Mouse (Mus musculus): ENCODE data around the gene Helz. TPM values are rescaled to one million over a fixed set of nuclear protein-coding genes. Genes with fewer than 3 reads are reported as not detected.

Helz gene
- polyA plus RNA-seq, 1 experiment from 2014 or later, result 18.1 TPM

GRCm38 (mm10) chr11:107682694-107683355, 135.1 kb downstream of the Helz start:
- Histone ChIP-seq H3K4me2 (no peak overlapping the region), H3K9ac (ENCODE audit: low read depth, low read length) (no peak overlapping the region), H3K36me3 (ENCODE audit: control insufficient read depth, insufficient read depth, low read length) (peaks cover 5% of the 10 kb centered on the region), H3K27ac (ENCODE audit: low read depth, low read length) (no peak overlapping the region), H3K27me3 (ENCODE audit: control insufficient read depth, insufficient read depth, low read length) (no peaks in the 10 kb centered on the region), H3K4me1 (ENCODE audit: control insufficient read depth, insufficient read depth, low read length) (no peaks in the 10 kb centered on the region), H3K9me3 (replicated peaks; ENCODE audit: control insufficient read depth, low read length) (no peaks in the 10 kb centered on the region), H3K4me3 (ENCODE audit: low read depth, low read length) (no peak overlapping the region)
- WGBS (ENCODE audit: insufficient replicate concordance), result 85% methylated on average over 9 of the region's 9 CpGs
- ATAC-seq (replicated peaks; ENCODE audit: insufficient number of reproducible peaks, low FRiP score, low TSS enrichment), result no peak

DNA sequence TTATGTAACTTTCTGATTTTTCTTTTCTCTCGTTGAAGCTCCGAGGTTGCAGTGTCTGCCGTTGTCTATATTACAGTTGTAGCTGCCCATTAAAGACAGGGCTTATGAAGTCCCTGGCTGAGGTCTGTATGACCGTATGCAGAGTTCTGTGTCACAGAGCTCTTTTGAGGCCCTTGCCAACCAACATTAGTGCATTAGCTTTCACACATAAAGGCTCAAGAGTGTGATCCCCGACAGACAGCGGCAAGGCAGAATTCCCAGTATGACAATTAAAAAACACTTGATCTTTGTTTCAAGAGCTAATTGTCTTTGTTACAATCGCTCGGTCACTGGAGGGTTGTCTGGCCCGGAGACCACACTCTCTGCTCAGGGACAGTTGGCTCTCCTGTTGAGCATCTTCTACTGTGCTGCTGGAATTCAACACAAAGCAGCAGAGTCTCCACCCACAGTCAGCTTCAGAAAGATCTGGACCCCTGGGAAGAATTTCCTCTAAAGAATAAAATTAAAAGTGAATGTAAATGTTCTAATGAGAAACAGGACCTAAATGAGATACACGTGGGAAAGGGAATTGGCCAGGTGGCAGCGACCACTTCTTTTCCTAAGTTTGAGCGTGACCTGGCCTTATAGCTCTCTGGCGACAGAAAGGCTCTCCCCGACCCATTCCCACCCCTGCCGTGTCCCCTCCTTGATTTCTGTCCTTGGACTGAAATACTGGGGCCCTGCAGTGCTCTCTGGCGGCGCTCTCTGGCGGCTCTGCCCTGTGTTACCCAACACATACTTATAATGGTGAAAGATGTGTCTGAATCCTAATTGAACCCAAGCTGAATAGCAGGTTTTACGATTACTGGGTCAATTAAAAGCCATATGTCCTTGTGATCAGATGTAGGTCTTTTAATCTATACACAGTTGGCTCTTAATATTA, 136.1 kb downstream of the Helz start:
- 77% methylated on average over 19 of the region's 19 CpGs for WGBS (ENCODE audit: insufficient replicate concordance)
- peaks cover 9% of the 10 kb centered on the region for H3K36me3 ChIP-seq (ENCODE audit: control insufficient read depth, insufficient read depth, low read length)

DNA sequence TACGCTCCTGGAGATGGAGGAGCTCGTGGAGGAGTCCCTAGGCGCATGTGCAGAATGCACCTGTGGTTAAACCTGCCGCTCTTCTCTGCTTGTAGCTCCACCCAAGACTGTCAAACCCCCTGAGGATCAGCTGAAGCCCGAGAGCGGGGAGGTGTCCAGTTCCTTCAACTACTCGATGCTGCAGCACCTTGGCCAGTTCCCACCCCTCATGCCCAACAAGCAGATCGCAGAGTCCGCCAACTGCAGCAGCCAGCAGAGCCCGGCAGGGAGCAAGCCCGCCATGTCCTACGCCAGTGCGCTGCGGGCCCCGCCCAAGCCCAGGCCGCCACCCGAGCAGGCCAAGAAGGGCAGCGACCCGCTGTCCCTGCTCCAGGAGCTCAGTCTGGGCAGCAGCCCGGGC, 138.6 kb downstream of the Helz start:
- ATAC-seq (replicated peaks; ENCODE audit: insufficient number of reproducible peaks, low FRiP score, low TSS enrichment), result no peak
- no peak overlapping the region for H3K9ac ChIP-seq (ENCODE audit: low read depth, low read length)
- H3K4me3 ChIP-seq (ENCODE audit: low read depth, low read length), result no peak overlapping the region
- H3K4me2 ChIP-seq, result no peak overlapping the region
- H3K4me1 ChIP-seq (ENCODE audit: control insufficient read depth, insufficient read depth, low read length), result no peaks in the 10 kb centered on the region
- peaks cover 9% of the 10 kb centered on the region for H3K36me3 ChIP-seq (ENCODE audit: control insufficient read depth, insufficient read depth, low read length)
- no peak overlapping the region for H3K27ac ChIP-seq (ENCODE audit: low read depth, low read length)
- WGBS (ENCODE audit: insufficient replicate concordance), result 80% methylated on average over 20 of the region's 20 CpGs
- no peaks in the 10 kb centered on the region for H3K27me3 ChIP-seq (ENCODE audit: control insufficient read depth, insufficient read depth, low read length)
- no peaks in the 10 kb centered on the region for H3K9me3 ChIP-seq (replicated peaks; ENCODE audit: control insufficient read depth, low read length)

More for the DNA sequence above, 136.1 kb downstream of the Helz start:
- H3K4me1 ChIP-seq (ENCODE audit: control insufficient read depth, insufficient read depth, low read length), result no peaks in the 10 kb centered on the region
- no peak overlapping the region for H3K27ac ChIP-seq (ENCODE audit: low read depth, low read length)
- H3K4me2 ChIP-seq, result no peak overlapping the region
- H3K4me3 ChIP-seq (ENCODE audit: low read depth, low read length), result no peak overlapping the region
- no peaks in the 10 kb centered on the region for H3K9me3 ChIP-seq (replicated peaks; ENCODE audit: control insufficient read depth, low read length)
- H3K27me3 ChIP-seq (ENCODE audit: control insufficient read depth, insufficient read depth, low read length), result no peaks in the 10 kb centered on the region
- no peak overlapping the region for H3K9ac ChIP-seq (ENCODE audit: low read depth, low read length)
- ATAC-seq (replicated peaks; ENCODE audit: insufficient number of reproducible peaks, low FRiP score, low TSS enrichment), result no peak

DNA sequence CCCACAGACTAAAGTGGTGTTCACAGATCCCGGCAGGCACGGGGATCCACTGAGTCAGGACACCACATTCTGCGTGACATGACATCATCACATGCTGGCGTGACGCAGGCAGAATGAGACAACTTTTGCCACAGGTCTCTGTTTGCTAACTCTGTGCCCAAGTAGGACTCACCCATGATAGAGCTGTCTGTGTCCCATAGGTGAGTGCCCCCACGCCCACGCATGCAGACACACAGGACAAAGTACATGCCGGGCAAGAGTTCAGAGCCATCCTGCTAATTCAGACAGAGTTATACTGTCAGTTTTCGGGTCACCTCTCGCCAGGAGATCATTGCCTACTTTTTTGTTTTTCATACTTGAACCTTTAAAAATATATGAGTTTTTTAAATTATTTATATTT, 140.8 kb downstream of the Helz start:
- no peaks in the 10 kb centered on the region for H3K4me1 ChIP-seq (ENCODE audit: control insufficient read depth, insufficient read depth, low read length)
- ATAC-seq (replicated peaks; ENCODE audit: insufficient number of reproducible peaks, low FRiP score, low TSS enrichment), result no peak
- no peak overlapping the region for H3K27ac ChIP-seq (ENCODE audit: low read depth, low read length)
- H3K9ac ChIP-seq (ENCODE audit: low read depth, low read length), result no peak overlapping the region
- H3K9me3 ChIP-seq (replicated peaks; ENCODE audit: control insufficient read depth, low read length), result no peaks in the 10 kb centered on the region
- no peak overlapping the region for H3K4me2 ChIP-seq
- H3K27me3 ChIP-seq (ENCODE audit: control insufficient read depth, insufficient read depth, low read length), result no peaks in the 10 kb centered on the region
- WGBS (ENCODE audit: insufficient replicate concordance), result 94% methylated on average over 10 of the region's 10 CpGs
- no peak overlapping the region for H3K4me3 ChIP-seq (ENCODE audit: low read depth, low read length)
- H3K36me3 ChIP-seq (ENCODE audit: control insufficient read depth, insufficient read depth, low read length), result peaks cover 9% of the 10 kb centered on the region

DNA sequence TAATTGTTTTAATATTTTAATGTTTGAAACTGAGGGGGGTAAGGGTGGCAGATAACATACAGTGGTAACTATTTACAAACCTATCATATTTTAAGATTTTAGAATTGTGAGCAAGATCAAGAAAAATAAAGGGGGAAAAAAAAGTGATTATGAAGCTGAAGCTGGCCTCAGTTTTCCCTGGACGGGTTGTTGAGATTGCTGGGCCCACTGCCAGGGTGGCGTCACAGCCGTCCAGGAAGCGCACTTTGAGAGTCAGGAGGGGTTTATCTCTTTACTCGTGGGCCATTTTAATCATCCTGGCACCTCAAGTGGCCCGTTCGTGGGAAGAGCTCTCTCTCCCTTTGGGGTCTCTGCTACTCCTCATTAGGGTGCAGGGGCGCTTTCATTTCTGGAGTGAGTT, 143.8 kb downstream of the Helz start:
- no peak overlapping the region for H3K4me3 ChIP-seq (ENCODE audit: low read depth, low read length)
- 52% methylated on average over 8 of the region's 8 CpGs for WGBS (ENCODE audit: insufficient replicate concordance)
- ATAC-seq (replicated peaks; ENCODE audit: insufficient number of reproducible peaks, low FRiP score, low TSS enrichment), result no peak

DNA sequence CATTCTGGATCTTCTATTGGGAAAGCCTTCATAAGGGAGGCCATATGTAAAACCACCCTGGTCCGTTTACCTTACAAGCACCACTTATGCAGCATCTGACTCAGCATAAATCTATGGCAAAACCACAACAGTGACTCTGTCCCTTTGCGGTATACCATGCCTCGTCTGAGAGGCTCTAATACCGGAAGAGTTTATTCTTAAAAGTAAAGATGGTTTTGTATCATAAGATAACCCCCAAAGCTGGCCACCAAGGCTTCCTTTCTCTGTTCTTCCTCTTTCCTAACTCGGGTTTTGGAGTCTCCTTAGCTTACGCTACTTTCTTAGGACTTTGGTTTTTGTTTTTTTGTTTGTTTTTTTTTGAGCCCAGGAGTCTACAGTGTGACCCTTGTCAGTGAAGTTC, 145.6 kb downstream of the Helz start:
- Histone ChIP-seq H3K36me3 (ENCODE audit: control insufficient read depth, insufficient read depth, low read length) (peaks cover 2% of the 10 kb centered on the region; the same call in 1 of the 2 replicates), H3K9me3 (replicated peaks; ENCODE audit: control insufficient read depth, low read length) (no peaks in the 10 kb centered on the region), H3K4me2 (no peak overlapping the region), H3K4me3 (ENCODE audit: low read depth, low read length) (no peak overlapping the region), H3K4me1 (ENCODE audit: control insufficient read depth, insufficient read depth, low read length) (no peaks in the 10 kb centered on the region), H3K9ac (ENCODE audit: low read depth, low read length) (no peak overlapping the region), H3K27me3 (ENCODE audit: control insufficient read depth, insufficient read depth, low read length) (no peaks in the 10 kb centered on the region), H3K27ac (ENCODE audit: low read depth, low read length) (no peak overlapping the region)
- 81% methylated on average over 6 of the region's 6 CpGs for WGBS (ENCODE audit: insufficient replicate concordance)
- no peak for ATAC-seq (replicated peaks; ENCODE audit: insufficient number of reproducible peaks, low FRiP score, low TSS enrichment)

More for the DNA sequence above, 143.8 kb downstream of the Helz start:
- no peaks in the 10 kb centered on the region for H3K9me3 ChIP-seq (replicated peaks; ENCODE audit: control insufficient read depth, low read length)
- no peaks in the 10 kb centered on the region for H3K27me3 ChIP-seq (ENCODE audit: control insufficient read depth, insufficient read depth, low read length)
- peaks cover 6% of the 10 kb centered on the region for H3K36me3 ChIP-seq (ENCODE audit: control insufficient read depth, insufficient read depth, low read length)
- H3K27ac ChIP-seq (ENCODE audit: low read depth, low read length), result no peak overlapping the region
- no peaks in the 10 kb centered on the region for H3K4me1 ChIP-seq (ENCODE audit: control insufficient read depth, insufficient read depth, low read length)
- no peak overlapping the region for H3K4me2 ChIP-seq
- H3K9ac ChIP-seq (ENCODE audit: low read depth, low read length), result no peak overlapping the region

DNA sequence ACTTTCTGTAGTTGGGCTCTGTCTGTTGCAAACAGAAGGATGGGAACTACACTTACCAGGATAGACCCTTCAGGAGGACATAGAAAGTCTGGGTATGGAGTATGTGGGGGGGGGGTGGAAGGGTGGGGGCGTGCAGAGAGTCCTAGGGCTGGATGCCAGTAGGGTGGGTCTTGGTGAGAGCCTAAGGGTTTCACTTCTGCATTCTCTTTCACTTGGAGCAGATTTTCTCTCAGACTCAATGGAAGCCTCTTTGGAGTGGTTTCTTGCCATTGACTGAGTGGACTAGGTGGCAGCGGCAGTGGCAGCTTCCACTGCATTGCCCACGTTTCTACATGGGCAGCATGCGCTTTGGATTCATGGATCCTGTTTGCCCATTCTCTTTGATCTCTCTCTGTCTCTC, 152.2 kb downstream of the Helz start:
- H3K4me2 ChIP-seq, result no peak overlapping the region
- H3K9me3 ChIP-seq (replicated peaks; ENCODE audit: control insufficient read depth, low read length), result no peaks in the 10 kb centered on the region
- no peaks in the 10 kb centered on the region for H3K36me3 ChIP-seq (ENCODE audit: control insufficient read depth, insufficient read depth, low read length)
- ATAC-seq (replicated peaks; ENCODE audit: insufficient number of reproducible peaks, low FRiP score, low TSS enrichment), result no peak
- H3K9ac ChIP-seq (ENCODE audit: low read depth, low read length), result no peak overlapping the region
- H3K4me3 ChIP-seq (ENCODE audit: low read depth, low read length), result no peak overlapping the region
- WGBS (ENCODE audit: insufficient replicate concordance), result 90% methylated on average over 4 of the region's 4 CpGs
- no peak overlapping the region for H3K27ac ChIP-seq (ENCODE audit: low read depth, low read length)
- no peaks in the 10 kb centered on the region for H3K27me3 ChIP-seq (ENCODE audit: control insufficient read depth, insufficient read depth, low read length)
- no peaks in the 10 kb centered on the region; the same call in 1 of the 2 replicates for H3K4me1 ChIP-seq (ENCODE audit: control insufficient read depth, insufficient read depth, low read length)

GRCm38 (mm10) chr11:107703272-107704134, 155.8 kb downstream of the Helz start:
- ATAC-seq (replicated peaks; ENCODE audit: insufficient number of reproducible peaks, low FRiP score, low TSS enrichment), result no peak

More at GRCm38 (mm10) chr11:107703272-107704134, 155.8 kb downstream of the Helz start:
- WGBS (ENCODE audit: insufficient replicate concordance), result 64% methylated on average over 27 of the region's 27 CpGs
- H3K9ac ChIP-seq (ENCODE audit: low read depth, low read length), result no peak overlapping the region
- H3K27me3 ChIP-seq (ENCODE audit: control insufficient read depth, insufficient read depth, low read length), result no peaks in the 10 kb centered on the region
- no peaks in the 10 kb centered on the region for H3K9me3 ChIP-seq (replicated peaks; ENCODE audit: control insufficient read depth, low read length)
- no peaks in the 10 kb centered on the region; the same call in 1 of the 2 replicates for H3K4me1 ChIP-seq (ENCODE audit: control insufficient read depth, insufficient read depth, low read length)
- no peaks in the 10 kb centered on the region for H3K36me3 ChIP-seq (ENCODE audit: control insufficient read depth, insufficient read depth, low read length)
- H3K27ac ChIP-seq (ENCODE audit: low read depth, low read length), result no peak overlapping the region
- H3K4me3 ChIP-seq (ENCODE audit: low read depth, low read length), result no peak overlapping the region
- no peak overlapping the region for H3K4me2 ChIP-seq
